ENCODE assay signal across 8 mouse cellular contexts in genomic region chr8:71670198-71670597, GRCm38 (mm10). TPM values are rescaled to one million over a fixed set of nuclear protein-coding genes. Genes with fewer than 3 reads are reported as not detected.
DNase-seq lines count a peak whose midpoint lies in the region; ATAC-seq and TF ChIP-seq lines count a peak whose summit lies in the region.

No protein-coding gene starts in this region.

- intact Hi-C loops in heart, postnatal 10 days (cut with DNase I): no loop called here

- H3K27me3 ChIP-seq in heart, embryonic 10.5 days (ENCODE audit: insufficient read depth, poor library complexity, severe bottlenecking): peaks cover 23% of the 10 kb centered on the region
- no peaks in the 10 kb centered on the region for H3K27me3 ChIP-seq in E14TG2a.4 (ENCODE audit: insufficient read depth, low read length)
- no peaks in the 10 kb centered on the region for H3K27me3 ChIP-seq in forebrain, embryonic 16.5 days (replicated peaks; ENCODE audit: control insufficient read depth, insufficient read depth, low read length)
- H3K27me3 ChIP-seq in liver, postnatal 0 days (ENCODE audit: insufficient read depth, low read length): peaks cover 21% of the 10 kb centered on the region; the same call in 1 of the 2 replicates

- H3K4me1 ChIP-seq in heart, embryonic 10.5 days: peaks cover 65% of the 10 kb centered on the region
- H3K4me1 ChIP-seq in E14TG2a.4 (replicated peaks; ENCODE audit: low read depth, low read length): peaks cover 79% of the 10 kb centered on the region
- peaks cover 49% of the 10 kb centered on the region for H3K4me1 ChIP-seq in forebrain, embryonic 16.5 days (replicated peaks; ENCODE audit: control insufficient read depth, insufficient read depth, low read length)
- peaks cover 28% of the 10 kb centered on the region for H3K4me1 ChIP-seq in liver, postnatal 0 days (ENCODE audit: insufficient read depth)

- peak overlapping the region; percentile 71 for H3K9ac ChIP-seq in forebrain, embryonic 16.5 days (replicated peaks; ENCODE audit: low read depth, low read length)
- H3K9ac ChIP-seq in liver, postnatal 0 days (replicated peaks): no peak overlapping the region

- peak overlapping the region; percentile 64 for H3K4me3 ChIP-seq in heart, embryonic 10.5 days
- peak overlapping the region; percentile 96 for H3K4me3 ChIP-seq in E14TG2a.4 (replicated peaks; ENCODE audit: low read length)
- H3K4me3 ChIP-seq in forebrain, embryonic 16.5 days (replicated peaks; ENCODE audit: low read length): peak overlapping the region; percentile 68
- peak overlapping the region; percentile 57; the same call in 1 of the 2 replicates for H3K4me3 ChIP-seq in liver, postnatal 0 days (ENCODE audit: low read depth, low read length)

- H3K4me2 ChIP-seq in forebrain, embryonic 16.5 days (ENCODE audit: low read length): peak overlapping the region; percentile 84
- H3K4me2 ChIP-seq in liver, postnatal 0 days (ENCODE audit: low read depth, low read length): peak overlapping the region; percentile 98

- no peak for TF ChIP-seq EP300 in liver, postnatal 0 days (IDR thresholded peaks at IDR 0.05; ENCODE audit: low read depth)

- 12% methylated on average over 12 of the region's 12 CpGs for WGBS in heart, embryonic 10.5 days
- 9% methylated on average over 10 of the region's 12 CpGs for WGBS in forebrain, embryonic 16.5 days
- WGBS in liver, postnatal 0 days (ENCODE audit: insufficient replicate concordance): 28% methylated on average over 8 of the region's 12 CpGs

- ATAC-seq in forebrain, embryonic 16.5 days: peak; percentile 17
- ATAC-seq in liver, postnatal 0 days: no peak

- no peaks in the 10 kb centered on the region for H3K36me3 ChIP-seq in heart, embryonic 10.5 days
- H3K36me3 ChIP-seq in E14TG2a.4 (ENCODE audit: insufficient read depth, low read length): no peaks in the 10 kb centered on the region
- no peaks in the 10 kb centered on the region for H3K36me3 ChIP-seq in forebrain, embryonic 16.5 days (ENCODE audit: control insufficient read depth, insufficient read depth)
- no peaks in the 10 kb centered on the region for H3K36me3 ChIP-seq in liver, postnatal 0 days (replicated peaks; ENCODE audit: insufficient read depth, low read length)

- H3K27ac ChIP-seq in heart, embryonic 10.5 days: peak overlapping the region; percentile 71
- H3K27ac ChIP-seq in forebrain, embryonic 16.5 days (ENCODE audit: low read length): peak overlapping the region; percentile 69
- no peak overlapping the region for H3K27ac ChIP-seq in liver, postnatal 0 days (ENCODE audit: low read depth)

- H3K9me3 ChIP-seq in heart, embryonic 10.5 days: no peaks in the 10 kb centered on the region
- H3K9me3 ChIP-seq in E14TG2a.4 (ENCODE audit: low read length): no peaks in the 10 kb centered on the region
- H3K9me3 ChIP-seq in forebrain, embryonic 16.5 days (ENCODE audit: control insufficient read depth, low read length): no peaks in the 10 kb centered on the region
- no peaks in the 10 kb centered on the region for H3K9me3 ChIP-seq in liver, postnatal 0 days (ENCODE audit: low read length)

- no peak for TF ChIP-seq CTCF in E14TG2a.4 (conservative IDR thresholded peaks at IDR 0.05; ENCODE audit: low read length)
- TF ChIP-seq CTCF in liver, postnatal 0 days (IDR thresholded peaks at IDR 0.05; ENCODE audit: low read depth): no peak

- no peak for DNase-seq in heart, embryonic 10.5 days (ENCODE audit: low spot score)
- DNase-seq in heart, postnatal 10 days: no peak
- no peak for DNase-seq in liver, postnatal 0 days
- no peak for DNase-seq in layer of hippocampus, postnatal 14 days (ENCODE audit: low spot score in 2 of 2)
- no peak for DNase-seq in left cerebral cortex, adult 9 months (ENCODE audit: low spot score in 2 of 2)
- DNase-seq in spleen, postnatal 14 days (ENCODE audit: low spot score in 2 of 2): no peak

RNA-seq across cellular contexts. Expression of gene Unc13a, which starts 1.4 kb away (rescaled TPM):
- polyA plus RNA-seq in heart, embryonic 10.5 days (2016; fragmentation: Nextera tagmentation; extraction: Ambion mirVana): 0.31 and 0.48 TPM in 2 replicates
- 1 to 10 TPM; 1.1 to 1.5 TPM for total RNA-seq in heart, postnatal 10 days (2021)
- polyA plus RNA-seq in forebrain, embryonic 16.5 days (2015; fragmentation: Nextera tagmentation; extraction: Ambion mirVana): 23.1 and 33.6 TPM in 2 replicates
- polyA plus RNA-seq in liver, postnatal 0 days (2015; fragmentation: Nextera tagmentation; extraction: Ambion mirVana): 0.25 and 0.36 TPM in 2 replicates
- total RNA-seq in layer of hippocampus, postnatal 14 days (2021): 100 to 1,000 TPM; 268 to 281 TPM

RNA-seq across cellular contexts. Expression of gene Jak3, which starts 5.9 kb away (rescaled TPM):
- polyA plus RNA-seq in heart, embryonic 10.5 days (2016; fragmentation: Nextera tagmentation; extraction: Ambion mirVana): 6.7 and 9.7 TPM in 2 replicates
- total RNA-seq in heart, postnatal 10 days (2021): 10 to 100 TPM; 14.3 to 15.0 TPM
- 3.4 and 4.1 TPM in 2 replicates for polyA plus RNA-seq in forebrain, embryonic 16.5 days (2015; fragmentation: Nextera tagmentation; extraction: Ambion mirVana)
- 4.3 and 4.6 TPM in 2 replicates for polyA plus RNA-seq in liver, postnatal 0 days (2015; fragmentation: Nextera tagmentation; extraction: Ambion mirVana)
- 1 to 10 TPM; 7.1 to 7.7 TPM for total RNA-seq in layer of hippocampus, postnatal 14 days (2021)

RNA-seq across cellular contexts. Expression of gene Insl3, which starts 18.8 kb away (rescaled TPM):
- polyA plus RNA-seq in heart, embryonic 10.5 days (2016; fragmentation: Nextera tagmentation; extraction: Ambion mirVana): 0.99 and 1.5 TPM in 2 replicates
- total RNA-seq in heart, postnatal 10 days (2021): 1 to 10 TPM; 5.1 to 5.4 TPM
- polyA plus RNA-seq in forebrain, embryonic 16.5 days (2015; fragmentation: Nextera tagmentation; extraction: Ambion mirVana): not detected in 2 replicates
- polyA plus RNA-seq in liver, postnatal 0 days (2015; fragmentation: Nextera tagmentation; extraction: Ambion mirVana): 1.3 and 2.8 TPM in 2 replicates
- total RNA-seq in layer of hippocampus, postnatal 14 days (2021): 1 to 10 TPM; 2.6 to 3.0 TPM

RNA-seq across cellular contexts. Expression of gene B3gnt3, which starts 31.4 kb away (rescaled TPM):
- polyA plus RNA-seq in heart, embryonic 10.5 days (2016; fragmentation: Nextera tagmentation; extraction: Ambion mirVana): 1.6 and 2.9 TPM in 2 replicates
- 10 to 100 TPM; 12.0 to 12.2 TPM for total RNA-seq in heart, postnatal 10 days (2021)
- 0.58 and 0.68 TPM in 2 replicates for polyA plus RNA-seq in forebrain, embryonic 16.5 days (2015; fragmentation: Nextera tagmentation; extraction: Ambion mirVana)
- polyA plus RNA-seq in liver, postnatal 0 days (2015; fragmentation: Nextera tagmentation; extraction: Ambion mirVana): 3.0 TPM in 2 replicates
- total RNA-seq in layer of hippocampus, postnatal 14 days (2021): under 1 TPM; 0.23 to 0.48 TPM

RNA-seq across cellular contexts. Expression of gene Fcho1, which starts 55.3 kb away (rescaled TPM):
- polyA plus RNA-seq in heart, embryonic 10.5 days (2016; fragmentation: Nextera tagmentation; extraction: Ambion mirVana): 2.0 and 3.1 TPM in 2 replicates
- total RNA-seq in heart, postnatal 10 days (2021): 1 to 10 TPM; 1.3 to 2.4 TPM
- 72.4 and 100 TPM in 2 replicates for polyA plus RNA-seq in forebrain, embryonic 16.5 days (2015; fragmentation: Nextera tagmentation; extraction: Ambion mirVana)
- polyA plus RNA-seq in liver, postnatal 0 days (2015; fragmentation: Nextera tagmentation; extraction: Ambion mirVana): 15.3 and 16.7 TPM in 2 replicates
- 10 to 100 TPM; 83.1 to 86.4 TPM for total RNA-seq in layer of hippocampus, postnatal 14 days (2021)

Comparison
In these comparisons a context has a peak if more than half of its experiments do, and no peak if none do; other contexts are left out.
1. RNA of gene Unc13a, which starts 1.4 kb away (polyA plus RNA-seq): 23.1 to 33.6 TPM in forebrain, embryonic 16.5 days; 0.31 to 0.48 TPM in heart, embryonic 10.5 days and 0.25 to 0.36 TPM in liver, postnatal 0 days; every median in the first group is over 10 times any median in the second.
2. Peak in every context shown above with its lines, with median percentiles within 50 percentile points of each other: H3K4me3 ChIP-seq.